Mouse (Mus musculus) heart, adult 2 months (tissue): ENCODE data around the gene Abhd6.

ENCODE experiments used
- CTCF ChIP-seq: fragments of 200-600 bp; IDR thresholded peaks from 2 replicates; pipeline ENCODE4 v1.8.1; 2022; ENCODE audit warnings: antibody characterized with exemption, mild to moderate bottlenecking, moderate library complexity
- POLR2A ChIP-seq: fragments of 200-500 bp; IDR thresholded peaks from 2 replicates; pipeline ENCODE4 v1.6.1; 2011; ENCODE audit warnings: mild to moderate bottlenecking, low read depth, low read length, control low read depth; ENCODE audit not compliant: insufficient read depth

DNA sequence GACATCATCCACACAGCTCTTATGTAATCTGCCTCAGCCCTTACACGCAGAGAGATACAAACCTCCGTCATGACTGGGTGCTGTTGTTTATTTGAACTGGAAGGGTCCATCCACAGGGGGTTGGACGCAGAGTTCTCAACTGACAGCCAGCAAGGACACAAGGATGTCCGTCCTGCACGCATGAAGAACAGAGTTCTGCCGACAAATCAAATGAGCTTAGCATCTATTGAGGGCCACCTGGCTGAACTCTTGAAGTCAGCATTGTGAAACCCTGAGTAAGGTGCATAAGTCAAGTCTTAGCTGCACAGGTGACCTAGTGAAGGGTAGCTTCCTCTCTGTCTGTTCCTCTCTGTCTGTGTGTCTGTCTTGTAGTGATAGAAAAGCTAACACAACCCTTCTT lies 33.2 kb downstream of the Abhd6 start:
- TF ChIP-seq CTCF (no peak), POLR2A (no peak)
